Mouse (Mus musculus) CH12.LX (cell line): ENCODE data around the gene Scn8a. TPM values are rescaled to one million over a fixed set of nuclear protein-coding genes. Genes with fewer than 3 reads are reported as not detected.
A peak's percentile ranks its signal among the peaks of the same experiment; 100 is the strongest.

Experiments
- DNase-seq: peaks from one replicate; pipeline ENCODE4 v3.0.0-alpha.2; 2013; ENCODE audit errors: extremely low read depth
- H3K27ac ChIP-seq: 2 replicates; pipeline ENCODE4 v1.5.1; 2012; ENCODE audit warnings: low read depth, mild to moderate bottlenecking, control low read depth, moderate library complexity; ENCODE audit not compliant: insufficient read depth
- H3K27me3 ChIP-seq: replicated peaks from 2 replicates; pipeline ENCODE3; 2012; ENCODE audit warnings: inconsistent platforms
- H3K36me3 ChIP-seq, 2 experiments: replicated peaks in 1 of 2; 2 replicates each; pipeline versions ENCODE3 to v1.6.1; 2012; ENCODE audit warnings: inconsistent platforms in 1 of 2, low read length in 1 of 2, mild to moderate bottlenecking in 1 of 2, mixed read lengths in 1 of 2, moderate library complexity in 1 of 2; ENCODE audit not compliant: control insufficient read depth in 1 of 2, insufficient read depth in 1 of 2
- H3K4me1 ChIP-seq, 2 experiments: 2 replicates each; pipeline ENCODE4 v1.6.1; 2012; ENCODE audit warnings: inconsistent platforms in 1 of 2, moderate library complexity in 1 of 2; ENCODE audit not compliant: insufficient read depth in 2 of 2, control insufficient read depth in 1 of 2
- H3K4me2 ChIP-seq: 2 replicates; pipeline ENCODE4 v1.6.1; 2012; ENCODE audit warnings: low read depth, mild to moderate bottlenecking, control low read depth; ENCODE audit not compliant: poor library complexity, insufficient read depth, severe bottlenecking
- H3K4me3 ChIP-seq, 3 experiments: fragments of 150-350 bp in 1 of 3; sonication (generic) in 1 of 3; replicated peaks in 1 of 3; 2 replicates each; pipeline versions ENCODE3 to v1.5.1; 2011 to 2012; ENCODE audit warnings: low read depth in 2 of 3, low read length in 2 of 3, mild to moderate bottlenecking in 2 of 3, moderate library complexity in 2 of 3, control low read depth in 1 of 3, improper control_type of control experiment in 1 of 3, inconsistent platforms in 1 of 3, mixed read lengths in 1 of 3; ENCODE audit not compliant: poor library complexity in 1 of 3
- H3K79me2 ChIP-seq: replicated peaks from 2 replicates; pipeline ENCODE4 v1.6.1; 2012; ENCODE audit warnings: mild to moderate bottlenecking, moderate library complexity; ENCODE audit not compliant: control insufficient read depth, poor library complexity, insufficient read depth, severe bottlenecking; ENCODE audit errors: extremely low read depth
- H3K9ac ChIP-seq: 2 replicates; pipeline ENCODE4 v1.6.1; 2012; ENCODE audit warnings: low read depth, mild to moderate bottlenecking, control low read depth, moderate library complexity; ENCODE audit not compliant: insufficient read depth
- H3K9me3 ChIP-seq: replicated peaks from 2 replicates; pipeline ENCODE3; 2012; ENCODE audit warnings: low read length, inconsistent platforms, mixed read lengths
- BHLHE40 ChIP-seq: IDR thresholded peaks from 2 replicates; pipeline ENCODE4 v1.6.1; 2011; ENCODE audit warnings: mild to moderate bottlenecking, low read depth, low read length, improper control_type of control experiment
- CHD1 ChIP-seq: IDR thresholded peaks from 2 replicates; pipeline ENCODE4 v1.6.1; 2012; ENCODE audit warnings: low read depth, low read length, improper control_type of control experiment, inconsistent platforms
- E2F4 ChIP-seq: IDR thresholded peaks from 2 replicates; pipeline ENCODE4 v1.6.1; 2011; ENCODE audit warnings: low read depth, low read length, improper control_type of control experiment; ENCODE audit not compliant: insufficient replicate concordance
- HCFC1 ChIP-seq: IDR thresholded peaks from 2 replicates; pipeline ENCODE4 v1.6.1; 2012; ENCODE audit warnings: low read depth, mild to moderate bottlenecking, inconsistent platforms, low read length, improper control_type of control experiment
- JUND ChIP-seq: conservative IDR thresholded peaks from 2 replicates; pipeline ENCODE4 v1.6.1; 2011; ENCODE audit warnings: low read depth, low read length, improper control_type of control experiment
- MAZ ChIP-seq: IDR thresholded peaks from 2 replicates; pipeline ENCODE4 v1.6.1; 2012; ENCODE audit warnings: low read depth, mild to moderate bottlenecking, inconsistent platforms, low read length, improper control_type of control experiment, moderate library complexity
- MXI1 ChIP-seq: IDR thresholded peaks from 2 replicates; pipeline ENCODE4 v1.6.1; 2011; ENCODE audit warnings: mild to moderate bottlenecking, low read depth, low read length, improper control_type of control experiment
- NRF1 ChIP-seq: IDR thresholded peaks from 2 replicates; pipeline ENCODE4 v1.6.1; 2014; ENCODE audit warnings: low read depth, mild to moderate bottlenecking, inconsistent platforms, low read length, improper control_type of control experiment, moderate library complexity
- UBTF ChIP-seq: IDR thresholded peaks from 2 replicates; pipeline ENCODE4 v1.6.1; 2012; ENCODE audit warnings: low read depth, mild to moderate bottlenecking, inconsistent platforms, low read length, improper control_type of control experiment, moderate library complexity
- ZC3H11A ChIP-seq: IDR thresholded peaks from 2 replicates; pipeline ENCODE4 v1.6.1; 2012; ENCODE audit warnings: low read depth, mild to moderate bottlenecking, inconsistent platforms, low read length, improper control_type of control experiment
- ZMIZ1 ChIP-seq: IDR thresholded peaks from 2 replicates; pipeline ENCODE4 v1.6.1; 2012; ENCODE audit warnings: low read depth, mild to moderate bottlenecking, inconsistent platforms, low read length, improper control_type of control experiment
- ZNF384 ChIP-seq: IDR thresholded peaks from 2 replicates; pipeline ENCODE4 v1.6.1; 2012; ENCODE audit warnings: low read depth, low read length, improper control_type of control experiment, inconsistent platforms
- dilution Hi-C: fragments of 300-500 bp; cut with MboI; formaldehyde crosslinking; loops from 2 replicates; pipeline ENCODE4 v1.14.3; 2020; ENCODE audit warnings: low sequenced_read_pairs; ENCODE audit not compliant: extremely low pct_unique_long_range_greater_than_20kb, extremely low pct_ligation_motif_present
- in situ Hi-C: fragments of 300-500 bp; cut with MboI; formaldehyde crosslinking; loops from 3 replicates; pipeline ENCODE4 v1.14.3; 2019; ENCODE audit warnings: low sequenced_read_pairs, low pct_ligation_motif_present, low pct_unique_long_range_greater_than_20kb, mixed read lengths
- polyA plus RNA-seq: library from polyadenylated mRNA; unstranded; fragments of >175 nt; gene quantifications from 2 replicates; pipeline ENCODE4 v1.2.1, GENCODE M21; 2012; ENCODE audit warnings: low read depth; ENCODE audit not compliant: insufficient read length
- total RNA-seq, 2 experiments: library from RNA; depleted of rRNA; stranded (reverse); fragments of 300-350 nt in 1 of 2; fragments of >200 nt in 1 of 2; gene quantifications; 2 replicates each; pipeline ENCODE4 v1.2.3; 2012 to 2014

Gene Scn8a
- total and polyA plus RNA-seq, 3 experiments, result 0.13 to 0.39 (median 0.15) TPM

- no peaks in the 10 kb centered on the region for H3K79me2 ChIP-seq
- dilution Hi-C loops (no loop called here), in situ Hi-C loops (no loop called here)
- DNase-seq, result no peak
- no peak overlapping the region for H3K9ac ChIP-seq
- no peaks in the 10 kb centered on the region for H3K36me3 ChIP-seq
- no peak for TF ChIP-seq ZMIZ1
- no peak for TF ChIP-seq CHD1
- TF ChIP-seq E2F4, result no peak
- H3K9me3 ChIP-seq, result peaks cover 5% of the 10 kb centered on the region
- H3K27ac ChIP-seq, result no peak overlapping the region
- H3K4me1 ChIP-seq, result peaks cover 0 to 3% of the 10 kb centered on the region in 2 experiments; a peak in 1 of 4 replicates
- H3K27me3 ChIP-seq, result peaks cover 53% of the 10 kb centered on the region
- peak overlapping the region in 1 of 3 experiments; percentile 56 for H3K4me3 ChIP-seq
- peak overlapping the region; percentile 38; the same call in 1 of the 2 replicates for H3K4me2 ChIP-seq
Measured at GRCm38 (mm10) chr15:100984154-100984893, 114.7 kb downstream of the Scn8a start.

GRCm38 (mm10) chr15:100986479-100986878 lies 116.8 kb downstream of the Scn8a start:
- no peak overlapping the region for H3K9ac ChIP-seq
- dilution Hi-C loops, result no loop called here
- H3K4me2 ChIP-seq, result no peak overlapping the region
- no peak for DNase-seq
- H3K4me3 ChIP-seq, result no peak overlapping the region
- in situ Hi-C loops, result no loop called here
- H3K4me1 ChIP-seq, result peaks cover 0 to 3% of the 10 kb centered on the region in 2 experiments; a peak in 1 of 4 replicates
- TF ChIP-seq BHLHE40 (no peak), MAZ (no peak), MXI1 (no peak), CHD1 (no peak), UBTF (no peak)
- peaks cover 5% of the 10 kb centered on the region for H3K9me3 ChIP-seq
- H3K79me2 ChIP-seq, result no peaks in the 10 kb centered on the region
- no peaks in the 10 kb centered on the region for H3K36me3 ChIP-seq
- no peak overlapping the region for H3K27ac ChIP-seq
- H3K27me3 ChIP-seq, result peaks cover 55% of the 10 kb centered on the region

- H3K79me2 ChIP-seq, result no peaks in the 10 kb centered on the region
- H3K27me3 ChIP-seq, result peaks cover 55% of the 10 kb centered on the region
- no peaks in the 10 kb centered on the region for H3K36me3 ChIP-seq
- peaks cover 5% of the 10 kb centered on the region for H3K9me3 ChIP-seq
- in situ Hi-C loops, result no loop called here
- H3K9ac ChIP-seq, result no peak overlapping the region
- H3K27ac ChIP-seq, result no peak overlapping the region
- H3K4me2 ChIP-seq, result no peak overlapping the region
- no peak for DNase-seq
- TF ChIP-seq ZNF384 (no peak), HCFC1 (no peak), NRF1 (no peak), ZC3H11A (no peak), JUND (no peak)
- H3K4me3 ChIP-seq, result no peak overlapping the region
- dilution Hi-C loops, result no loop called here
- H3K4me1 ChIP-seq, result peaks cover 0 to 3% of the 10 kb centered on the region in 2 experiments; a peak in 1 of 4 replicates
Measured at GRCm38 (mm10) chr15:100987031-100987430, 117.4 kb downstream of the Scn8a start.
